Mouse (Mus musculus) skeletal muscle tissue, adult 2 months (tissue): ENCODE results near the gene Adam1b.
"Not testable (repeated sequence)": the region's sequence is repeated elsewhere in the genome, so short reads cannot be mapped to it uniquely, and the experiment has no call there.

Source experiments
- DNase-seq: peaks from one replicate; pipeline ENCODE4 v3.0.0-alpha.2; 2012; ENCODE audit warnings: low read depth, low spot score

Adam1b gene

DNA sequence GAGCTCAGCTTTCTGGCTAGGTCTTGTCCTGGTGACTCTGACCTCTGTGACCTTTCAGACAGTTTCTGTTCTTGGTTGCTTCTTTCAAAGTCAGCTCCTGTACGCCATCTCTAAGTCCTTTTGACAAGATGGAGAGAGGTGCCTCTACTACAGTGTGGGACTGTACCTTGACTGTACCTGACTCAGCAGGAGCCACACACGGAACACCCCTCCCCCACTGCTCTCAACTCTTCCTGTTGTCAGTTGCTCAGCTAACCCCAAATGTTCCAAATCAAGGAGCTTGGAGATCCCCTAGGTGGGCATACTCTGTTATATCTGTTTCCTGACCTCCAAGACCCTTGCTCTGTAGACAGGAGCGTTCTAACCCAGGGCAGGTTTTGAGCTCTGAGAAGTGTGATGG, at the start of gene Adam1b:
Adam1b (minus strand) TSS at position 205 of the 400 bp plus-strand sequence.
- no peak for DNase-seq

DNA sequence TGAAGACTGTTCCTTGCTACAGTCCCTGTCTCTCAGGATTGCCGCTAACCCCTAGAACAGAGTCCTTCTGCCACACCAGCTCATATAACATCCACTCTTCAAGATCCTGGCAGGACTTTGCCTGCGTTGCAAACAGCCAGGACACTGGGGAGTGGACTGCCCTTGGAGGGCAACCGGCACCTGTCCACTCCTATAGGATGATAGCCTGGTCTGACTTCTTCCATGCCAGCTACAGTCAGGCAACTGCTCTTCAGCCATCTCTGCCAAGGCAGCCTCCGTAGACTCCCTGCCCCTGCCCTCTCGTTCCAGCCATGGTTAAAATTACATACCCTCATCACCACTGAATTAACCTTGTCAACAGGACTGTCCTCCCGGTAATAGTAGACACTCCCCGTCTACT, 46.0 kb upstream of the Adam1b start:
- peak; percentile 68 for DNase-seq

DNA sequence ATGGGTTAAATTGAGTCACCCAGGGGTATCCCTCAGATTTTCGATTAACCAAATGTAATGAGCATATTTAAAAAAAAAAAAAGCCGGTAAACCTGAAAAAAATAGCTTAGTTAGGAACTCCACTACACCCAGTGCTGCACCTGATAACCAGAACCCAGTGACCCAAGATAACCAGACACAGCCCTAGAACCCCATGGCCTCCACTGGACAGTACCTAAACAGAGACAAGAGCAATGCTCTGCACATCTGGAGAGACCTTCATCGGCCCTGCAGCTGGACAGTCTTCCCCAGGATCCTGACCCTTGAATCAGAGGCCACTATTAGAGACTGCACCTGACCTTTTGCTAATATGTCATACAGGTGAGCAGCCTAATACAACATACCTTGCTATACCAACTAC, 43.8 kb upstream of the Adam1b start:
- no peak for DNase-seq

DNA sequence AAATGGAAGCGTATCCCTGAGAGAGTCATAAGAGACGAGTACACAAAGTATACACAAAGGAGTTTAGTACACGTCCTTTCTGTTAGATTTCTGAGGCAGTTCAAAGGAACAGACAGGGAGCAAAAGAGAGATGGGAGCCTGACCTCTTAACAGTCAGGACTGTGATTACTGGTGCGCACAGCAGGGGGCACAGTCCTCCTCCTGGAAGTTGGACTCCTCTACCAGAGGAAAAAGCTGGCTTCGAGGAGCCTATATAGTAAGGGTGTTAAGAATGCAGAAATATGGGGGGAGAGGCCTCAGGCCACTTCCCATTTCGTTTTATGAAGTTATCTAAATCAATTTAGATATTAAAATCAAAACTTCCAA, 43.3 kb upstream of the Adam1b start:
- DNase-seq = peak; percentile 46

DNA sequence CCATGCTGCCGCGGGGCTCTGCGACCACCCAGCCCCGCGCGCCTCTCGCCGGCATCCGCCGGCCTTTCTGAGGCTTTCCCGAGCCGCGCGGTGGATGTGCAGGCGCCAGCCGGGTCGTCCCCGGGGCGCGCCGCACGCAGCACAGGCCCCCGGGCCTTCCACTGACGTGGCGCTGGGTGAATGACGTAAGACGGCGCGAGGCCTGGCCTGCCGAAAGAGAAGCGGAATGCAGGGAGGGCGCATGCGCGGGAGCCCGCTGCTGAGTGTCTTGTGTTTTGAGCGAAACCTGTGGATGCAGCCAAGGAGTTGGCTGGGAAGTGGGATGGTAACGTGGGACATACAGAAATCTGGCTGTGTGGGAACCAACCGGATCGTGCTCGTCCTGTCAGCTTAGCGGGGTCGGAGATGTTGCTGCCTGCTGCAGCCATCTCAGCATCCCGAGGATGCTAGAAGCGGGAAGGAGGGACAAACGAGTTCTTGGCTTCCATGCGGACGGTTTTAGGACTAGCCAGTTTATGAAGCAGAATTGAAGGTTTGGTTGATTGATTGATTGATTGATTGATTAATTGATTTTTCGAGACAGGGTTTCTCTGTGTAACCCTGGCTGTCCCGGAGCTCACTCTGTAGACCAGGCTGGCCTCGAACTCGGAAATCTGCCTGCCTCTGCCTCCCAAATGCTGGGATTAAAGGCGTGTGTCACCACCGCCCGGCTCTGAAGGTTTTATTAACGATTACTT, 42.7 kb upstream of the Adam1b start, which contains the start of gene Mapkapk5:
Mapkapk5 (minus strand) TSS at position 113 of the 737 bp plus-strand sequence.
- peak; percentile 96 for DNase-seq

DNA sequence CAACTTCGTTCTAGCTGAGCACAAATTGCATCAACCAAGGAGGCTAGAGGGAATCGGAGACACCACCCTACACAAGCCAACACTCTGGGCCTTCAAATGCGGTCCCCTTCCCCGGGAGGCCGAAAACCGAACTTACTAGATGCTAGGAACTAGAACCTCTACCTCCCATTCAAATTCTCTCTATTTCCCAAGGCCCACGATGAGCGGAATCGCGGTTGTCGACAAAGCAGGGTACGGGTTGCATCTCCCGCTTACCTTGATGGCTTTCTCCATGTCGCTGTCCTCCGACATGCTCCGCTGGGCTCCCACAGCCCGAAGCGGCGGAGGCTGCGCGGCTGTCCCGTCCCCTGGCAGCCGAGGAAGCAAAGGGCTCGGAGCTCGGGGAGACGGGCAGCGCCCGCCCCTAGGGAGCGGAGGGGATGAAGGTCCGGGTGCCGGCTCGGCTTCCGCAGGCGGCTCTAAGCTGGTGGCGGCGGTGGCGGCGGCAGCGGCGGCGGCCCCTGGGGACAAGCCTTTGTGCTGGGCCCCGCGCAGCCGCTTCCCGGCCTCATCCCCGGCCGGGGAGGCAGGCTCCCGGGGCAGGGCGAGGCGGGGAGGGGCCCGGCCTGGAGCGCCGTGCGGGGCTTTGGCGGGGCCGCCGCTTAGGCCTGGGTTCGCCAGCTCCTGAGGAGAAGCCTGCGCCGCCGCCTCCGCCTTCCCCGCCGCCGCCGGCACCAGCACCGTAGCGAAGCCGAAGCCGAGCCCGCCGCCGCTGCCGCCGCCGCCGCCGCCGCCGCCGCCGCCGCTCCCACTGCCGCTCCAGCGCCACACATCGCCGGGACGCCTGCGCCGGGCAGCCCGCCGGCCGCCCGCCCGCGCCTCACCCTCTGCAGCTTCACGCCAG, 41.9 kb upstream of the Adam1b start, which contains the start of the genes Adam1a and Gm42878:
Adam1a (minus strand) TSS at position 573 of the 883 bp plus-strand sequence.
Gm42878 (minus strand) TSS at position 573 of the 883 bp plus-strand sequence.
- no peak for DNase-seq

DNA sequence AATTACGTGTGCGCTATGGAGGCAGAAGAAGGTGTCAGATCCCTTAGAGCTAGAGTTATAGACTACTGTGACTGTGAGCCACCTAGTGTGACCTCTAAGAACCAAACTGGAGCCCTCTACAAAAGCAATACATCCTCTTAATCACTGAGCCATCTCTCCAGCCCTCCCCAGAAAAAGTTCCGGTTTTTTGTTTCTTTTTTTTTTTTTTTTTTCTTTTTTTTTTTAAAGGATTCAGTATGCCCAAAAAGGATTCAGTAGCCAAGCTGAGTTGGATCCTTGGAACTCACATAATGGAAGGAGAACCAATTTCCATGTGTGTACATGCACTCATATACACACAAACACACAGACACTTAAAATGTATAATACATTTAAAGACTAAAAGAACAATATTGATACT, 40.1 kb upstream of the Adam1b start:
- no peak for DNase-seq

DNA sequence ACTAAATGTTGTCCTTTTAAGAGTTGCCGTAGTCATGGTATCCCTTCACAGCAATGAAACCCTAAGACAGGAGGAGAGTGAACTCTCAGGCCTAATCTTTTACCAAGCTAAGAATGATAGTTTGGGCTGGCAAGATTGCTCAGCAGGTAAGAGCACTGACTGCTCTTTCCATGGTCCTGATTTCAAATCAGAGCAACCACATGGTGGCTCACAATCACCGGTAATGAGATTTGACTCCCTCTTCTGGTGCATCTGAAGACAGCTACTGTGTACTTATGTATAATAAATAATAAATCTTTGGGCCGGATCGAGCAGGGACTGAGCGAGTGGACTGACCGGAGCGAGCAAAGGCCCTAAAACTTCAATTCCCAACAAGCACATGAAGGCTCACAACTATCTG, 38.0 kb upstream of the Adam1b start:
- no peak for DNase-seq

DNA sequence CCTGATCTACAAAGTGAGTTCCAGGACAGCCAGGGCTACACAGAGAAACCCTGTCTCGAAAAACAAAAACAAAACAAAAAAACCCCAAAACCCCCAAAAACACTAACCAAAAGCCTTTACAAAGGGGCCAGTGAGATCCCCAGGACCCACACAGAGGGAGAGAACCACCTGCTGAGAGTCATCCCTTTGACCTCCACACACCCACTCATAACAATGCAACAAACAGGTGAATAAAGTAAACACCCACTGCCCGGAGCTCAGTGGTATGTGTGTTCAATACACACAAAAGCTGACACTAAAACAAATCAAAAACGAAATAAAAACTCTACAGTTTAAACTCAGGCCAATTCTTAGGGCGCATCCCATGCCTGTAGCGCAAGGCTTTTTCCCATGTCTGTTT, 36.8 kb upstream of the Adam1b start:
- DNase-seq = no peak

DNA sequence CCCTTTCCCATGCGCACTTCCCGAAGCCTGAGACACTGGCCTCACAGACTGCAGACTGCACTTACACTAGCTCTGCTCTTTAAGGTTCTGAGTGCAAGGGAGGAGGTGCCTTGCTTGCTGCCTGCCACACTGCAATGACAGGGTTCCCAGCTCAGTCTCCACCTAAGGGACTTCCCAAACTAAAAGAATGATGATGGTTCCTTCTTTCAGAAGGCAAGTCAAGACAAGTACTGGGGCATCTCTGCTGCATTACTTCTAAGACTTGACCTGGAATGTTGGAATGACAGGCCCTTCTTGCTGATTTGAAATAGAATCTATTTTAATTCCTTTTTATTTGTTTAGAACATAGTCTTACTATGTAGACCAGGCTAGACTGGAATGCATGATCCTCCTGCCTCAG, 34.4 kb upstream of the Adam1b start:
- no peak for DNase-seq

DNA sequence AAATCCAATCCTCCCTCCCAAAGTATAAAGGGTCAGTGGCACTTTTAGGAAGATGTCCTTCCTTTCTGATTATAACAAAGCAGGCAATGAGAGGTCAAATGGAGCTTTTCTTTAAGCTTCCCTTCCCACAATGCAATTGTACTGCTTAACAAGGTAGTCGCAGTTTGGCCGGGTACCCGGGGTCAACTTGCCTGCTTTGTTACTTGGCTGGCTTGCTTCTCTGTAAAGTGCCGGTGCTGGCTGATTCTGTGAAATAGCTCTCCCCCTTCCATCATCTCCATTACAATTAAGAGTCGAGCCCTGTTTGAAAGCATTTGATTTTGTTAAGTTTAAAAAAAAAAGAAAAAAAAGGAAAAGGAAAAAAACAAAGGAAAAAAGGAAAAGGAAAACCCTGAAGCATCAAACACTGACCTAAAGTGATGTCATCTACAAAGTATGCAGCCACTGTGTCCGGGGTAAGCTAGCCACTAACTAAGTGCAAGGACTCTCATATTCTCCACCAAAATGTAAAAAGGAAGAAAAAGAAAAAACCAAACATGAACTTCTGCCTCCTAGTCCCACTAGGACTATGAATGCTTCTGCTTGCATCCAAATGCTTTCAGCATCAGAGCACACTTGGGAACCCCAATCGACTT, 33.8 kb upstream of the Adam1b start:
- no peak for DNase-seq

DNA sequence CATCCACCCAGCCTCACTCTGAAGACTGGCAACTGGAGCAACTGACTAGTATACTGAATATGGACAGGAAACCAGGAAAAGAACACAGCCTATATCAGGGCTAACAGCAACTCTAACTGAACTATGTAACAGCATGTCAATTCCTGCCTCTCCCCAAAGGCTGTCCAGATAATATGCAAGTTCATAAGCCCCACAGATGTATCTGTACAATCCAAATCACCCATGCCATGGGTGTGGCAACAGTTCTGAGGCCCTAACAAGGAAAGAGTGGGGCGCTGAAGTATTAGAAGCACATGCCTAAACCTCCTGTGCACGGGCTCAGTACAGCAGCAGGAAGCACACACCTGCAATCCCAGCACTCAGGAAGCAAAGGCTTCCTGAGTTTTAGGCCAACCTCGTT, 31.9 kb upstream of the Adam1b start:
- no peak for DNase-seq

DNA sequence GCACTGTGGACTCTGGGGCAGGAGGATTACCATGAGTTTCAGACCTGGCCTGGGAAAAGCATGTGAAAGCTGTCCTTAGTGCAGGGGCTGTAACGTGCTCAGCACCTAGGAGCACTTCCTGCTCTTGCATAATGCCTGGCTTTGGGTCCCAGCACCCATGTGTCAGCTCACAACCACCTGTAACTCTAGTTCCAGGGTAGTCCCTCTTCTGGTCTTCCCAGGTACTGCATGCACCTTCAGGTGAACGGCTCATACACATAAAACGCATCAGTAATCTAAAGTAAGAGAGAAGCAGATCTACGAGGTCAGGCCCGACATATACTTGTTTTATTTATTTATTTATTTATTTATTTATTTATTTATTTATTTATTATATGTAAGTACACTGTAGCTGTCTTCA, 31.3 kb upstream of the Adam1b start:
- no peak for DNase-seq

DNA sequence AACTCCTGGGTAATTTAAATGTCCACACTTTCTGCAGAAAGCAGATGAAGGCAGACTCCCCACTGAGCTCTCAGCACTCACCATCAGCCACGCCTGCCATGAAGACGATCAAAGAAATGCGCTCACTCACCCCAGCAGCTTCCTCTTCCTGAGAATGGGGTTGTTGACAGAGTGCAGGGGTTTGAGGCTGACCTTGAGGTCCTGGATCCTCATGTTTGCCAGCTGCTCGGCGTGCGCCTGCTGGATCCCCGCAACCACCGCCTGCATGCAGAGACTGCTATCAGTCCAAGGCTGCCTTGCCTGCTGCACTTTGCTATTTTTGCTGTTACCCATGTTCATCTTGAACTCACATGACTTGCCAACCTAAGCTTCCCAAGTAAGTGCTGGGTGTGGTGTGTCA, 23.7 kb upstream of the Adam1b start:
- no peak for DNase-seq

DNA sequence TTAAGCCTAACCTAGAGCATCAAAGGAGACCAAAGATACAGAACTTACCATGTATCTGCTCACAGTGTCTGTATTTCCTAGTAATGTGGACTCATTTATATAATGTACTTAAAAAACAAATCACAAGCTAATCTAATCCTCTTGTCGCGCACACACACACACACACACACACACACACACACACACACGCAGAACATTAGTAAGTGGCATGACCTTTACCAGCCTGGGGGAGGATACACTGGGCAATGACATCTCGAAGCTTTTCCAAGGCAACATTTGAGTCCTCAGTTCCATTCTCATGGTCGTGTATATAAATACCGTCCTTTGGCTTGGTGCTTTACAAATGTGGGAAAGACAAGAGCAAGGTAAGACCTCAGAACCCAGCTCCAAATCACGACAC, 23.3 kb upstream of the Adam1b start:
- DNase-seq = no peak

DNA sequence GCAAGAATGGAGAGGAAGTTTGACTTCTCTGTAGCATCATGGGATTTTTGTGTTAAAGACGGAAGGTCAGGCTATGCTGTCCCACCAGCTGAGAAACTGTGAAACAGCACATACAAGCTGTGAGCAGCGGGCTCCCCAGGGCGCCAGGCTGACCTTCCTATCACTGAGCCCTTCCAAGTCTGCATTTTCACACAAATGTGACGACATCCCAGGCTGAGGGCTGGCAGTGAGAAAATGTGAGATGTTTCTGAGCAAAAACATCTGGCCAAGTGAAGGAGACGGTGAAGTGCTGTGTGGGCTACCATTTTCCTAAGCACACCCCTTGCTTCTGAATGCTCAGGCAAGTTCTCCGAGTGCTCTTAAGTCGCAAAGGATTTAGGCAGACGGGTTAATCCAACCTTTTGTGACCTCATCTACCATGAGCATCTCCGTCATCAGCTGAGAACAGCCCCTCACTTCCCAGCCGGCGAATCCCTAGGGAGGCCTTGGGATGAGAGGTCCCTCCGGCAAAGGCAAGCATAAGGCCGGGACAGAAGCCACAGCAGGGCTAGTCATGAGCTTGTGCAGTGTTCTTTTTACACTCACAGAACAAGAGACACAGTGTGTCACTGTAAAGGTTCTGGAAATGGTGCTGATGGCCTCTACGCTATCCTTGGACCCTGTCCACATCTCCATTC, 22.7 kb upstream of the Adam1b start:
- no peak for DNase-seq

DNA sequence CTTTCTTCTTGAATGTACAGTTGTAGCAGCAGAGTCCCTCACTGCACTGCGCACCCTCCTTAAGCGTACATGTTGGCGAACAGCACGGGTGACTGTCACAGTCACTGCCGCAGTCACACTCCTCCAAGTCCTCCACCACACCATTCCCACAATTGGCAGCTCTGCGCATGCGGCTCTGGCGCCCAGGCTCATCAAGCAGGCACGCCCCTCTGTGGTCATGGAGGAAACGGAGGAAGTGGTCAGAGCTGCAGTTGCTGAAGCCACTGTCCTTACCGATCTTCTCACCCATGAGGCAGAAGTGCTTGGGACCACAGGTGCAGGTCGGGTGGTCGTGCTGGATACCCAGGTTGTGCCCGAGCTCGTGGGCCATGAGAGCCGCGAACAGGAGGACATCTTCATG, 16.5 kb upstream of the Adam1b start:
- DNase-seq = not testable (repeated sequence)

DNA sequence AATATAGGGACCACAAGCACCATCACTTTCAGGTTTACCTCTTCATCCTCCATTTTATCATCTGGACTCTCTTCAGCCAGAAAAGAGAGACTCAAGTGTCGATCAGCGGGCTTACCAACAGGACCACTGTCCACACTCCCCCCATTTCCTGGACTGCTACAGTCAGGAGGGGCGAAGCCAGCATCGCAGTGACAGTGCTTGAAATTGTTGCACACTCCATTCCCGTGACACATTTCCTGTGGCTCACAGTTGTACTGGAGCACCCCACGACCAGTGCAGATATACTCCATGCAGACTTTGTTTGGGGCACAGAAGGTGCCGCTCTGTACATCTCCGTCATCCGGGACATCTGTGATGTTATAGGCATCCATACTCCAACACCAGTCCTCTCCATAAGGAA, 15.7 kb upstream of the Adam1b start:
- DNase-seq = no peak

DNA sequence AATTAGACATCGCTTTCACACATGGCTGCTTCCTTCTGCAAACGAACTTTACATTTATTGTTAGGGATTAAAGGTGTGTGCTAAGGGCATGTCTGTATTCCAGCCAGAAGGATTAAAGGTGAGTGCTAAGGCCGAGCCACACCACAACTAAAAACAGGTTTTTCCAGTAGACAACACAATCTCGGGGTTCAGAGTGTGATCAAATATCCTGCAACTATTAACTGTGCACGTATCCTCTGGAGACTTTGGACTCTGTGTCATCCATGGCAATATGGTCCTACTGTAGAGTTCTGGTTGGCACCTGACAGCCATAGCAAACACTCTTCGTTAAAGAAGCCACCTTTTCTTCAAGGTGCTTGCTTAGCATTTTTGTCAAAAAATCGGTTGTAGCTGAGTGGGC, 6.8 kb upstream of the Adam1b start:
- no peak for DNase-seq

DNA sequence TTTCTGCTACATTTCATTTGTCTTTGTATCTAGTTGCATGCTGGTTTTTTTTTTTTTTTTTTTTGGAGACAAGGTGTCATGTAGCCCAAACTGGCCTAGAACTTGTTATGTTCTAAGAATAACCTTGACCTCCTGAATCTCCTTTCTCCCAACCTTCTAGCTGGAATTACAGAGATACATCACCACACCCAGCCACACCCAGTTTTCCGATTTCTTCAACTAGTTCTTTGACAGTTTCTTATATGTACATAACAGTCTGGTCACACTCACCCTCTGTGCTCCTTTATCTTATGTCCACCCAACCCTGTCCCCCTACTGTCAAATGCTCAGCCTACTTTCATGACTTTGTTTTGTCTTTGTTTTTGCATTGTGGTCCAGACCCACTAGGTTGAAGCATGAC, 3.6 kb upstream of the Adam1b start:
- no peak for DNase-seq

DNA sequence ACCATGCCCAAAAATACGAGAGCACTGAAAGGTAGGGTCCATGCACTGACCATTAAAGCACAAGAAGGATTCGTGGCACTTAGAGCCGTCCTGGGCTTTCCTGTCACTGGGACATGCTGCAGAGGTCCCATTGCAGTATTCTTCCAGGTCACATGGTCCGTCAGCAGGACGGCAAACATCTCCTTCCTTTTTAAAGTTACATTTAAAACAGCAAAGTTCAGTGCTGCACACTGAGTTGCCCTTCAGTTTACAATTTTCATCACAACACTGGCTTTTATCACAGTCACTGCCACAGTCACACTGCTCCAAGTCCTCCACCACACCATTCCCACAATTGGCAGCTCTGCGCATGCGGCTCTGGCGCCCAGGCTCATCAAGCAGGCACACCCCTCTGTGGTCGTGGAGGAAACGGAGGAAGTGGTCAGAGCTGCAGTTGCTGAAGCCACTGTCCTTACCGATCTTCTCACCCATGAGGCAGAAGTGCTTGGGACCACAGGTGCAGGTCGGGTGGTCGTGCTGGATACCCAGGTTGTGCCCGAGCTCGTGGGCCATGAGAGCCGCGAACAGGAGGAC, 1.7 kb downstream of the Adam1b start:
- not testable (repeated sequence) for DNase-seq
